Mouse (Mus musculus) myocyte (in vitro differentiated cells): ENCODE measurements at regions not wholly inside any gene's neighbourhood (a gene's known extent, or its start where the extent isn't known, plus 50 kb on each side); places are given as distances from the start of the nearest gene placed in this dataset.

Experiments
- CEBPB ChIP-seq: IDR thresholded peaks from 2 replicates; pipeline ENCODE4 v1.6.1; 2011; ENCODE audit warnings: mild to moderate bottlenecking, moderate library complexity; ENCODE audit not compliant: poor library complexity, insufficient read depth, severe bottlenecking
- E2F4 ChIP-seq: IDR thresholded peaks from one replicate; pipeline ENCODE4 v1.6.1; 2011; ENCODE audit warnings: mild to moderate bottlenecking, control low read depth, moderate library complexity; ENCODE audit not compliant: insufficient read depth
- MAX ChIP-seq: IDR thresholded peaks from one replicate; pipeline ENCODE4 v1.6.1; 2011; ENCODE audit warnings: low read depth, mild to moderate bottlenecking, control low read depth
- MYOD1 ChIP-seq, 3 experiments: IDR thresholded peaks; one replicate each; pipeline ENCODE4 v1.6.1; 2011; ENCODE audit warnings: control low read depth in 2 of 3, low read depth in 2 of 3, mild to moderate bottlenecking in 2 of 3, moderate library complexity in 1 of 3; ENCODE audit not compliant: insufficient read length in 2 of 3, control insufficient read depth in 1 of 3
- MYOG ChIP-seq, 3 experiments: IDR thresholded peaks; one replicate each; pipeline ENCODE4 v1.6.1; 2011; ENCODE audit warnings: control low read depth in 2 of 3, low read depth in 2 of 3, mild to moderate bottlenecking in 2 of 3; ENCODE audit not compliant: insufficient read length in 2 of 3, control insufficient read depth in 1 of 3, insufficient read depth in 1 of 3
- POLR2A ChIP-seq: IDR thresholded peaks from one replicate; pipeline ENCODE4 v1.6.1; 2011; ENCODE audit warnings: low read depth, mild to moderate bottlenecking, control low read depth, moderate library complexity; ENCODE audit not compliant: insufficient read length
- POLR2AphosphoS2 ChIP-seq: IDR thresholded peaks from one replicate; pipeline ENCODE4 v1.6.1; 2011; ENCODE audit warnings: low read depth, control low read depth; ENCODE audit not compliant: insufficient read length
- REST ChIP-seq: IDR thresholded peaks from one replicate; pipeline ENCODE4 v1.6.1; 2011; ENCODE audit warnings: mild to moderate bottlenecking, control low read depth, moderate library complexity; ENCODE audit not compliant: insufficient read depth, insufficient read length
- SRF ChIP-seq: IDR thresholded peaks from one replicate; pipeline ENCODE4 v1.6.1; 2011; ENCODE audit warnings: low read depth; ENCODE audit not compliant: control insufficient read depth, insufficient read length
- TCF12 ChIP-seq: IDR thresholded peaks from one replicate; pipeline ENCODE4 v1.6.1; 2011; ENCODE audit warnings: mild to moderate bottlenecking, control low read depth; ENCODE audit not compliant: poor library complexity, insufficient read depth, severe bottlenecking
- USF1 ChIP-seq: IDR thresholded peaks from one replicate; pipeline ENCODE4 v1.6.1; 2011; ENCODE audit warnings: low read depth, mild to moderate bottlenecking, control low read depth, moderate library complexity

DNA sequence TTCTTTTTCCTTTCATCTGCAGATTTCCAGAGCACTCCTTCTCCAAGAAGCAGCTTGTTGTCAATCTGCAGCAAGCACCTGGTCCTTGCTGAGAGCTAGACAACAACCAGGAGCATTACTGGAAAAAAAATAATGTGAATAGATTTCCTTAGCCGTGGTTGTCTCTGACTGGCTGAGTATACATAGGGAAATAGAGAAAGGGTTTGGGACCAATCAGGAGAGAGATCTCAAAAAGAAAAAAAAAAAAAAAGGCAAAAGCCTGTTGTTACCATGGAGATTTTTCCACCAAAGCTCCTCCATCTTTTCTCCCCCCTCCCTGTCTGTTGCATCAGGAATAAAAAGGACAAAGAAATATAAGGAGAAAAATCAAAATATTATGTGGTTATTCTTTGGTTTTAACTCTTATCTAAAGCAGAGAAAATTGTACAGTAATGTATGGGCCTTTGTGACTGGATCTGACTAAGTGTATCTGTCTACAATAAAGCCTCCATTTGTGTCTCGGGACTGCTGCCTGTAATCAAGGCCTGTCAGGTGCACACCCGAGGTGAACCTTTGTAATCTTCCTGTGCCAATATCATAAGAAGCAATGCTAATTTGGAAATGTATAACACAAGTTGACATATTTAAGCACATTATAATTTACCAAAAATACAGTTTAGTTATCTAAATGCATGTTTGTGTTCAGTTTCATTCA is 799.9 kb upstream of the Snrpn start:
- no peak for TF ChIP-seq POLR2A
- no peak for TF ChIP-seq MYOD1 (IDR thresholded peaks at IDR 0.05; ENCODE audit: control insufficient read depth in 1 of 3, insufficient read length in 2 of 3, low read depth in 2 of 3)
- TF ChIP-seq MAX: no peak
- TF ChIP-seq TCF12: no peak
- TF ChIP-seq USF1: no peak
- no peak for TF ChIP-seq CEBPB
- TF ChIP-seq SRF: no peak
- no peak for TF ChIP-seq POLR2AphosphoS2
- TF ChIP-seq REST: no peak
- no peak for TF ChIP-seq MYOG (IDR thresholded peaks at IDR 0.05; ENCODE audit: control insufficient read depth in 1 of 3, insufficient read depth in 1 of 3, insufficient read length in 2 of 3, low read depth in 2 of 3)
- no peak for TF ChIP-seq E2F4
